Mouse (Mus musculus) megakaryocyte, embryonic 14.5 days (primary cell): ENCODE measurements around the gene Hoxa7.

Experiments
- FLI1 ChIP-seq: IDR thresholded peaks from 2 replicates; pipeline ENCODE4 v1.6.1; 2012; ENCODE audit warnings: low read length, inconsistent platforms, mixed read lengths
- GATA1 ChIP-seq: IDR thresholded peaks from 3 replicates; pipeline ENCODE4 v1.6.1; 2012; ENCODE audit warnings: mixed read lengths, low read length, inconsistent platforms, borderline replicate concordance

DNA sequence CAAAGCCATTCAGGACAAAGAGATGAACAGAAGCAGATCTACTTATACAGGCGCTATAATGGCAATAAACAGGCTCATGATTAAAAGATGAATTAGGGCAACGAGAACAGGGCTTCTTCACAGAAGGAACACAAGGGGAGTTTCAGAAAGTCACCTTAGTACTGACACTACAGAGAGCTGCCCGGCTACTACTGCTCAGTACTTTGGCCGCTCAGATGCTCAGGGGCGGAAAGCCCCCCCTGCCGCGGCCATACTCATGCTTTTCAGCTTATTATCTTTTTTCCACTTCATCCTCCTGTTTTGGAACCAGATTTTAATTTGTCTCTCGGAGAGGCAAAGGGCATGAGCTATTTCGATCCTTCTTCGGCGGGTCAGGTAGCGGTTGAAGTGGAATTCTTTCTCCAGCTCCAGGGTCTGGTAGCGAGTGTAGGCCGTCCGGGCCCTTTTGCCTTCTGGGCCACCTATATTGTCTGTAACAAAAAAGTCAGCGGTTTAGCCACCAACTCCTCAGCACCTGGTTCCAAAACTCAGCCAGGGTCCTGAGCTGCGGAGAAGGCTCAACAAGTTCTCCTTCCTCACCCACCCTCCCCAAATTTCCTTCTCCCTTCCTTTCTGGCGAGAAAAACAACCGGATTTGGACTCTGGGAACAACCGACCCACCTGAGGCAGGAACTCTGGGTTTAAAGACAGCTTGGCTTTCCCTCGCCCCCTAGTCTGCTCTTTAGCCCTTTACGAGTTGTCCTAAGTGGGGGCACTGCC, 19.1 kb downstream of the Hoxa7 start:
- no peak for TF ChIP-seq GATA1
- no peak for TF ChIP-seq FLI1
